Mouse (Mus musculus) left cerebral cortex, postnatal 4 days (tissue): ENCODE measurements around the gene Spon1. TPM values are rescaled to one million over a fixed set of nuclear protein-coding genes. Genes with fewer than 3 reads are reported as not detected.

ENCODE experiments used
- DNase-seq: peaks from one replicate; pipeline ENCODE4 v3.0.0-alpha.2; 2022
- intact Hi-C: fragments of 180-260 bp; cut with DNase I; formaldehyde crosslinking; loops from one replicate; pipeline ENCODE4 v1.15.1; 2025
- total RNA-seq, 2 experiments: library from RNA; stranded (reverse); gene quantifications; 2 replicates each; pipeline ENCODE4 v1.2.3; 2021

Spon1 gene
- 10 to 100 TPM; 35.7 to 38.3 TPM for total RNA-seq

- peak; percentile 63 for DNase-seq
- intact Hi-C loops, result loop anchor here (10.0 kb wide), 1 partner anchor 109 kb away; no protein-coding TSS in a partner anchor
These were observed at the start of gene Spon1 for GRCm38 (mm10) chr7:113765667-113766497. Gene Spon1 (plus strand): TSS chr7:113765998.

- DNase-seq, result no peak
- intact Hi-C loops, result no loop called here
These were observed 43.8 kb upstream of the Spon1 start for GRCm38 (mm10) chr7:113721994-113722393.

GRCm38 (mm10) chr7:113723905-113724304 lies 41.9 kb upstream of the Spon1 start:
- intact Hi-C loops, result no loop called here

GRCm38 (mm10) chr7:113727999-113728713 lies 37.6 kb upstream of the Spon1 start:
- intact Hi-C loops, result no loop called here
- DNase-seq, result no peak

More at GRCm38 (mm10) chr7:113723905-113724304, 41.9 kb upstream of the Spon1 start:
- DNase-seq, result no peak

- no peak for DNase-seq
- intact Hi-C loops, result no loop called here
These were observed 36.9 kb upstream of the Spon1 start for GRCm38 (mm10) chr7:113728926-113729325.

- intact Hi-C loops, result no loop called here
- DNase-seq, result no peak
These were observed 35.2 kb upstream of the Spon1 start for GRCm38 (mm10) chr7:113730406-113731247.

- DNase-seq, result no peak
- intact Hi-C loops, result no loop called here
These were observed 27.9 kb upstream of the Spon1 start for GRCm38 (mm10) chr7:113737790-113738362.

GRCm38 (mm10) chr7:113739181-113739580 lies 26.6 kb upstream of the Spon1 start:
- intact Hi-C loops, result no loop called here
- DNase-seq, result no peak

- intact Hi-C loops, result no loop called here
- no peak for DNase-seq
These were observed 23.2 kb upstream of the Spon1 start for GRCm38 (mm10) chr7:113742644-113743043.

GRCm38 (mm10) chr7:113743982-113744381 lies 21.8 kb upstream of the Spon1 start:
- DNase-seq, result no peak
- intact Hi-C loops, result no loop called here

- DNase-seq, result no peak
- intact Hi-C loops, result loop anchor here (10.0 kb wide), 1 partner anchor 142 kb away; no protein-coding TSS in a partner anchor
These were observed 9.2 kb upstream of the Spon1 start for GRCm38 (mm10) chr7:113756616-113757015.

GRCm38 (mm10) chr7:113759212-113759611 lies 6.6 kb upstream of the Spon1 start:
- intact Hi-C loops, result loop anchor here (2.0 to 10.0 kb wide), 2 partner anchors 144 to 258 kb away; no protein-coding TSS in a partner anchor
- DNase-seq, result peak; percentile 30

GRCm38 (mm10) chr7:113765133-113765532 lies 665 bp upstream of the Spon1 start:
- intact Hi-C loops, result loop anchor here (10.0 kb wide), 1 partner anchor 110 kb away; no protein-coding TSS in a partner anchor
- DNase-seq, result no peak

- intact Hi-C loops, result loop anchor here (10.0 kb wide), 1 partner anchor 108 kb away; no protein-coding TSS in a partner anchor
- DNase-seq, result peak; percentile 17
These were observed 722 bp downstream of the Spon1 start for GRCm38 (mm10) chr7:113766498-113766941.

GRCm38 (mm10) chr7:113767546-113767945 lies 1.7 kb downstream of the Spon1 start:
- no peak for DNase-seq
- intact Hi-C loops, result loop anchor here (10.0 kb wide), 1 partner anchor 107 kb away; no protein-coding TSS in a partner anchor

GRCm38 (mm10) chr7:113768174-113768935 lies 2.6 kb downstream of the Spon1 start:
- intact Hi-C loops, result loop anchor here (10.0 kb wide), 1 partner anchor 106 kb away; no protein-coding TSS in a partner anchor
- DNase-seq, result no peak

GRCm38 (mm10) chr7:113769281-113769680 lies 3.5 kb downstream of the Spon1 start:
- no peak for DNase-seq
- intact Hi-C loops, result loop anchor here (10.0 kb wide), 1 partner anchor 106 kb away; no protein-coding TSS in a partner anchor

- intact Hi-C loops, result no loop called here
- DNase-seq, result peak; percentile 13
These were observed 6.3 kb downstream of the Spon1 start for GRCm38 (mm10) chr7:113772135-113772534.

GRCm38 (mm10) chr7:113773436-113773835 lies 7.6 kb downstream of the Spon1 start:
- DNase-seq, result no peak

More at GRCm38 (mm10) chr7:113773436-113773835, 7.6 kb downstream of the Spon1 start:
- intact Hi-C loops, result no loop called here
